8 mouse cellular contexts compared by ENCODE assay signal in genomic region chr17:56074097-56074826, GRCm38 (mm10). TPM values are rescaled to one million over a fixed set of nuclear protein-coding genes. Genes with fewer than 3 reads are reported as not detected.
DNase-seq lines count a peak whose midpoint lies in the region; ATAC-seq and TF ChIP-seq lines count a peak whose summit lies in the region.

No protein-coding gene starts in this region.

- H3K4me3 ChIP-seq in forebrain, postnatal 0 days (ENCODE audit: low read depth, low read length), result peak overlapping the region; percentile 83
- H3K4me3 ChIP-seq in layer of hippocampus, adult 2 months, result peak overlapping the region; percentile 94

- H3K9me3 ChIP-seq in forebrain, postnatal 0 days (ENCODE audit: low read length), result no peaks in the 10 kb centered on the region

- peaks cover 38% of the 10 kb centered on the region for H3K36me3 ChIP-seq in forebrain, postnatal 0 days (ENCODE audit: insufficient read depth)

- H3K4me1 ChIP-seq in forebrain, postnatal 0 days (ENCODE audit: insufficient read depth), result peaks cover 7% of the 10 kb centered on the region; the same call in 1 of the 2 replicates

- intact Hi-C loops in heart, postnatal 25 days (cut with DNase I), result no loop called here

- H3K27ac ChIP-seq in forebrain, postnatal 0 days (ENCODE audit: low read depth, low read length), result peak overlapping the region; percentile 93
- peak overlapping the region; percentile 90 for H3K27ac ChIP-seq in layer of hippocampus, adult 2 months

- no peak for TF ChIP-seq CTCF in forebrain, postnatal 0 days (IDR thresholded peaks at IDR 0.05; ENCODE audit: low read depth)
- TF ChIP-seq CTCF in layer of hippocampus, adult 2 months (conservative IDR thresholded peaks at IDR 0.05), result no peak

- H3K4me2 ChIP-seq in forebrain, postnatal 0 days (ENCODE audit: low read depth), result peak overlapping the region; percentile 81

- ATAC-seq in forebrain, postnatal 0 days, result peak; percentile 2; the same call in 1 of the 2 replicates

- peak; percentile 56 for DNase-seq in MEL-GATA-1-ER (ENCODE audit: extremely low read depth, low read depth)
- DNase-seq in c-Kit-positive CD71-positive TER-119-positive erythroid progenitor cells, embryonic 14.5 days (ENCODE audit: low spot score), result peak; percentile 86
- DNase-seq in forebrain, postnatal 0 days, result no peak
- DNase-seq in heart, postnatal 25 days (ENCODE audit: low spot score), result peak; percentile 68
- DNase-seq in layer of hippocampus, adult 2 months (ENCODE audit: low spot score in 2 of 2), result peak; percentile 55 to 65
- peak; percentile 91 for DNase-seq in lung, postnatal 14 days
- DNase-seq in ovary, postnatal 14 days (ENCODE audit: low spot score), result peak; percentile 80
- peak; percentile 6 to 77 for DNase-seq in thymus, postnatal 10 days (ENCODE audit: low spot score in 2 of 2)

- no peaks in the 10 kb centered on the region for H3K27me3 ChIP-seq in forebrain, postnatal 0 days (ENCODE audit: insufficient read depth, low read length)

- peak overlapping the region; percentile 90 for H3K9ac ChIP-seq in forebrain, postnatal 0 days

- 8% methylated on average over 22 of the region's 22 CpGs for WGBS in forebrain, postnatal 0 days

RNA-seq across cellular contexts. Expression of gene Ubxn6, which starts 0.6 kb away (rescaled TPM):
- 90.3 and 109 TPM in 2 replicates for total RNA-seq in forebrain, postnatal 0 days (2014; rRNA removed)
- polyA plus RNA-seq in forebrain, postnatal 0 days (2015; fragmentation: Nextera tagmentation; extraction: Ambion mirVana), result 88.1 and 88.6 TPM in 2 replicates
- total RNA-seq in heart, postnatal 25 days (2021), result 10 to 100 TPM; 49.7 to 51.5 TPM
- total RNA-seq in layer of hippocampus, adult 2 months (2021), result 10 to 100 TPM; 82.9 to 89.3 TPM

RNA-seq across cellular contexts. Expression of gene Hdgfl2, which starts 5.2 kb away (rescaled TPM):
- 79.9 and 96.4 TPM in 2 replicates for total RNA-seq in forebrain, postnatal 0 days (2014; rRNA removed)
- 99.9 and 114 TPM in 2 replicates for polyA plus RNA-seq in forebrain, postnatal 0 days (2015; fragmentation: Nextera tagmentation; extraction: Ambion mirVana)
- total RNA-seq in heart, postnatal 25 days (2021), result 10 to 100 TPM; 33.6 to 36.4 TPM
- 100 to 1,000 TPM; 122 to 135 TPM for total RNA-seq in layer of hippocampus, adult 2 months (2021)

RNA-seq across cellular contexts. Expression of gene Chaf1a, which starts 34.0 kb away (rescaled TPM):
- total RNA-seq in forebrain, postnatal 0 days (2014; rRNA removed), result 4.7 and 5.9 TPM in 2 replicates
- polyA plus RNA-seq in forebrain, postnatal 0 days (2015; fragmentation: Nextera tagmentation; extraction: Ambion mirVana), result 4.5 and 4.6 TPM in 2 replicates
- total RNA-seq in heart, postnatal 25 days (2021), result 1 to 10 TPM in 1 of 2 experiments, under 1 TPM in 1; 0.95 to 1.2 TPM
- 1 to 10 TPM; 2.7 to 3.3 TPM for total RNA-seq in layer of hippocampus, adult 2 months (2021)

RNA-seq across cellular contexts. Expression of gene Plin4, which starts 35.3 kb away (rescaled TPM):
- 0.08 and 0.52 TPM in 2 replicates for total RNA-seq in forebrain, postnatal 0 days (2014; rRNA removed)
- 0.02 TPM in 1 of 2 replicates, not detected in the other for polyA plus RNA-seq in forebrain, postnatal 0 days (2015; fragmentation: Nextera tagmentation; extraction: Ambion mirVana)
- total RNA-seq in heart, postnatal 25 days (2021), result 100 to 1,000 TPM; 135 to 136 TPM
- total RNA-seq in layer of hippocampus, adult 2 months (2021), result 10 to 100 TPM in 1 of 2 experiments, 1 to 10 TPM in 1; 7.5 to 10.1 TPM

RNA-seq across cellular contexts. Expression of gene Sh3gl1, which starts 37.8 kb away (rescaled TPM):
- 65.1 and 74.5 TPM in 2 replicates for total RNA-seq in forebrain, postnatal 0 days (2014; rRNA removed)
- 93.2 and 99.0 TPM in 2 replicates for polyA plus RNA-seq in forebrain, postnatal 0 days (2015; fragmentation: Nextera tagmentation; extraction: Ambion mirVana)
- total RNA-seq in heart, postnatal 25 days (2021), result 10 to 100 TPM; 17.6 to 19.8 TPM
- total RNA-seq in layer of hippocampus, adult 2 months (2021), result 10 to 100 TPM; 63.0 to 69.7 TPM
